Mouse (Mus musculus): Measurements from ENCODE around the gene Maip1.

GRCm38 (mm10) chr1:57436954-57437353 lies 30.8 kb downstream of the Maip1 start:
- TF ChIP-seq MAFK (IDR thresholded peaks at IDR 0.05; ENCODE audit: insufficient read depth, low read depth, low read length): no peak
- no peak for TF ChIP-seq CHD2 (IDR thresholded peaks at IDR 0.05; ENCODE audit: low read depth, low read length)
- TF ChIP-seq ZNF384 (IDR thresholded peaks at IDR 0.05; ENCODE audit: low read depth, low read length): no peak
- TF ChIP-seq ZC3H11A (IDR thresholded peaks at IDR 0.05; ENCODE audit: borderline replicate concordance, low read depth, low read length): no peak

Measured in ES-E14 (cell line).